Mouse (Mus musculus) intestine, embryonic 14.5 days (tissue): ENCODE measurements around the gene Olfr9. TPM values are rescaled to one million over a fixed set of nuclear protein-coding genes. Genes with fewer than 3 reads are reported as not detected.

Source experiments
- ATAC-seq: fragments of 200-750 bp; cut with Nextera tagmentation; replicated peaks from 2 replicates; pipeline ENCODE4 v1.8.0; 2017; ENCODE audit warnings: low read depth, moderate number of reproducible peaks, moderate TSS enrichment, moderate library complexity; ENCODE audit not compliant: low FRiP score, low TSS enrichment
- DNase-seq: peaks from one replicate; pipeline ENCODE4 v3.0.0-alpha.2; 2018; ENCODE audit warnings: low spot score
- H3K27ac ChIP-seq: fragments of 300-500 bp; sonication (generic); 2 replicates; pipeline ENCODE4 v1.5.1; 2014; ENCODE audit warnings: low read depth, mild to moderate bottlenecking, control low read depth
- H3K27me3 ChIP-seq: fragments of 300-500 bp; sonication (generic); replicated peaks from 2 replicates; pipeline ENCODE4 v1.6.1; 2014; ENCODE audit warnings: low read length, control low read depth; ENCODE audit not compliant: control insufficient read depth, insufficient read depth
- H3K36me3 ChIP-seq: fragments of 300-500 bp; sonication (generic); 2 replicates; pipeline ENCODE4 v1.6.1; 2014; ENCODE audit warnings: low read length, control low read depth; ENCODE audit not compliant: control insufficient read depth, insufficient read depth
- H3K4me1 ChIP-seq: fragments of 300-500 bp; sonication (generic); replicated peaks from 2 replicates; pipeline ENCODE4 v1.6.1; 2014; ENCODE audit warnings: low read length, control low read depth, mixed read lengths; ENCODE audit not compliant: control insufficient read depth, insufficient read depth
- H3K4me2 ChIP-seq: fragments of 300-500 bp; sonication (generic); 2 replicates; pipeline ENCODE4 v1.6.1; 2014; ENCODE audit warnings: low read length
- H3K4me3 ChIP-seq: fragments of 300-500 bp; sonication (generic); 2 replicates; pipeline ENCODE4 v1.5.1; 2014; ENCODE audit warnings: low read depth, low read length, control low read depth, mixed read lengths
- H3K9ac ChIP-seq: fragments of 300-500 bp; sonication (generic); 2 replicates; pipeline ENCODE4 v1.6.1; 2014; ENCODE audit warnings: mild to moderate bottlenecking, low read length
- H3K9me3 ChIP-seq: fragments of 300-500 bp; sonication (generic); 2 replicates; pipeline ENCODE4 v1.6.1; 2016; ENCODE audit warnings: low read length, control low read depth; ENCODE audit not compliant: control insufficient read depth
- WGBS: fragments of 180-500 bp; shearing (Covaris S2); extraction: QIAGEN DNeasy Blood & Tissue Kit; methylation state at CpG from one replicate; pipeline ENCODE4 v1.1.7; 2014; 5-methylcytosine and 5-hydroxymethylcytosine counted together
- polyA plus RNA-seq: library from polyadenylated mRNA; unstranded; fragments of >200 nt; fragmentation: Nextera tagmentation; extraction: Ambion mirVana; gene quantifications from 2 replicates; pipeline ENCODE4 v1.2.1, GENCODE M21; 2014

Gene Olfr9
- polyA plus RNA-seq, 1 experiment from 2014 or later: not detected

DNA sequence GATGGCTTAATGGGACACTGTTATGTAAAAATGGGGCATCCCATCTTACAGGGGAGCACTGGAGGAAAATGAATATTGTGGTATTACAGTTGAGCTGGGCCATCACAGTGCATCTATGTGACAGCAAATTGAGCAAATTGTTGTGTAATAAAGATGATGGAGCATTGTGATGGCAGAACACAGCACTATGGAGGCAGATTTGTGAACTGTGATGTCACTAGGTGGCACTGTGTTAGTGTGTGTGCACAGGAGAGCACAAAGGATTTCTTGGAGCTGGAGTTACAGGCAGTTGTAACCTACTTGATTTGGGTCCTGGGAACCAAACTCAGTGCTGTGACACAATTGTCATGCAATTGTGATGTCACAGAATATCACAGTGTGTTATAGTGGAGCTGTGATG, 34.1 kb downstream of the Olfr9 start:
- Histone ChIP-seq H3K4me3 (no peak overlapping the region), H3K36me3 (no peaks in the 10 kb centered on the region), H3K4me1 (no peaks in the 10 kb centered on the region), H3K27ac (no peak overlapping the region), H3K9me3 (no peaks in the 10 kb centered on the region), H3K4me2 (no peak overlapping the region), H3K9ac (no peak overlapping the region), H3K27me3 (no peaks in the 10 kb centered on the region)
- ATAC-seq (no peak), DNase-seq (no peak)

DNA sequence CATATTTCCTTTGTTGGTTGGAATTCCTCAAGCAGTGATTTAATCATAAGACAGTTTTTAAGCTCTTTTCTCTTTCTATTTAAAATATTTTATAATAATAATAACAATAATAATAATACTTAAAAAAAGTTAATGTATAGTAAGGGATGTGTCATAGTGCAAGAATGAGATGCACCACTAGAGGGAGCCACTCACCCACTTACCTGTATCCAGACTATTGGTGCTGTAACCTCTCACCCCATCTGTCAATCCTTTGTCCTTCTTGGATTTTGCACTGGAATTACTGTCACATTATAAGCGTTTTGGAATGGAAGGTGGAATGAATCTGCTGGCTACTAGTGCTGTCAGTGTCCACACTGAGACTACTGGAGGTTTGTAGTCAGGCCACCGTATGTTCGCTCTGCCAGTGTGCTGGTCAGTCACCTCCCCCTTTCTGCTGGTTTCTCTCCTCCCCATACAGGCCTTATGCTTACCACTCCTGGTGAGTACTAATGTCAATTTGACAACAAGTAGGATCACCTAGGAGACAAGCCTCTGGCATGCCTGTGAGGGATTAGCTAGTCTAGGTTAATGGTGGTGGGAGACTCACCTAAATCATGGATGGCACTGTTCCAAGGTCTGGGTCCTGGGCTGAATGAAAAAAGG, 36.9 kb downstream of the Olfr9 start:
- peak; percentile 79; the same call in 1 of the 2 replicates for ATAC-seq
- Histone ChIP-seq H3K27ac (no peak overlapping the region), H3K4me3 (no peak overlapping the region), H3K9ac (no peak overlapping the region), H3K9me3 (no peaks in the 10 kb centered on the region), H3K4me2 (no peak overlapping the region), H3K36me3 (no peaks in the 10 kb centered on the region), H3K27me3 (no peaks in the 10 kb centered on the region), H3K4me1 (no peaks in the 10 kb centered on the region)
- peak; percentile 66 for DNase-seq
- WGBS: 64% methylated on average over 3 of the region's 3 CpGs

DNA sequence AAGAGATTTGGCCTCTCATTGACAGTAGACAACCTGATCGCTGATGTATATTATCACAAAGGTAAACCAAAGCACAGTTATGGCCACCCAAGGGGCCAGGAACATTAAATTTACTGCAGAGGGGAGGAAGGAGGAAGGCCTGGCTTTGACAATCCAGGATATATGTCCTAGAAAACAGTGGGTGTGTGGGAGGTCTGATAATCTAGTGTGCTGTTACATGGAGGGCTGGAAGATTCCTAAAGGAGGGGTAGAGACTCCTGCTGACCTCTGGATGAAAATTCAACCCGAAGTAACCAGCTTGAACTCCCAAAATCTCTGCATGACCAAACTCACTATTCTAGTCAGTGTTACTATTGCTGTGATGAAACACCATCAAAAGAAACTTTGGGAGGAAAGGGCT, 39.1 kb downstream of the Olfr9 start:
- DNase-seq (no peak), ATAC-seq (no peak)
- Histone ChIP-seq H3K27me3 (no peaks in the 10 kb centered on the region), H3K4me3 (no peak overlapping the region), H3K9me3 (no peaks in the 10 kb centered on the region), H3K9ac (no peak overlapping the region), H3K27ac (no peak overlapping the region), H3K36me3 (no peaks in the 10 kb centered on the region), H3K4me2 (no peak overlapping the region), H3K4me1 (no peaks in the 10 kb centered on the region)
- 68% methylated on average over 2 of the region's 2 CpGs for WGBS

GRCm38 (mm10) chr10:129039796-129040195, 50.6 kb downstream of the Olfr9 start, which contains the start of gene Olfr764-ps1:
Olfr764-ps1 (minus strand) TSS chr10:129039896.
- H3K27me3 ChIP-seq: no peaks in the 10 kb centered on the region
- WGBS: 78% methylated on average over 3 of the region's 3 CpGs
- no peak within 1 kb of the TSS for H3K4me2 ChIP-seq
- no peak within 1 kb of the TSS for H3K9ac ChIP-seq
- H3K9me3 ChIP-seq: no peaks in the 10 kb centered on the region
- no peaks in the 10 kb centered on the region for H3K36me3 ChIP-seq
- H3K27ac ChIP-seq: no peak within 1 kb of the TSS
- no peak for ATAC-seq
- no peak for DNase-seq
- no peaks in the 10 kb centered on the region for H3K4me1 ChIP-seq
- no peak within 1 kb of the TSS for H3K4me3 ChIP-seq

Other genes starting within 250 kb of the Olfr9 start
- 5.9 and 7.7 TPM in 2 replicates for gene Dgka, start 244.6 kb upstream of the Olfr9 start, polyA plus RNA-seq
- 34.2 and 38.5 TPM in 2 replicates for gene Pym1, start 241.5 kb upstream of the Olfr9 start, polyA plus RNA-seq
- 0.43 and 0.72 TPM in 2 replicates for gene Mmp19, start 198.5 kb upstream of the Olfr9 start, polyA plus RNA-seq
- gene Dnajc14, start 185.4 kb upstream of the Olfr9 start, polyA plus RNA-seq: 35.5 and 37.7 TPM in 2 replicates
- gene Tmem198b, start 185.1 kb upstream of the Olfr9 start, polyA plus RNA-seq: 13.2 and 16.4 TPM in 2 replicates
- gene Sarnp, start 172.1 kb upstream of the Olfr9 start, polyA plus RNA-seq: 189 and 203 TPM in 2 replicates
- gene Ormdl2, start 167.8 kb upstream of the Olfr9 start, polyA plus RNA-seq: 86.0 and 88.0 TPM in 2 replicates
- 4.5 and 5.3 TPM in 2 replicates for gene Gdf11, start 97.7 kb upstream of the Olfr9 start, polyA plus RNA-seq
- gene Cd63, start 88.4 kb upstream of the Olfr9 start, polyA plus RNA-seq: 558 and 572 TPM in 2 replicates
- gene Rdh5, start 66.5 kb upstream of the Olfr9 start, polyA plus RNA-seq: 8.9 and 11.5 TPM in 2 replicates
- 218 and 228 TPM in 2 replicates for gene Bloc1s1, start 65.4 kb upstream of the Olfr9 start, polyA plus RNA-seq
- gene Itga7, start 55.6 kb upstream of the Olfr9 start, polyA plus RNA-seq: 2.1 and 2.3 TPM in 2 replicates
- gene Mettl7b, start 28.4 kb upstream of the Olfr9 start, polyA plus RNA-seq: 1.2 and 2.4 TPM in 2 replicates
- gene Olfr763, start 21.4 kb downstream of the Olfr9 start, polyA plus RNA-seq: not detected in 2 replicates
- not detected in 2 replicates for gene Olfr764-ps1, start 50.5 kb downstream of the Olfr9 start, polyA plus RNA-seq
- not detected in 2 replicates for gene Olfr765, start 60.6 kb downstream of the Olfr9 start, polyA plus RNA-seq
- not detected in 2 replicates for gene Olfr766-ps1, start 79.5 kb downstream of the Olfr9 start, polyA plus RNA-seq
- not detected in 2 replicates for gene Olfr767, start 93.5 kb downstream of the Olfr9 start, polyA plus RNA-seq
- gene Olfr768, start 109.9 kb downstream of the Olfr9 start, polyA plus RNA-seq: not detected in 2 replicates
- gene Olfr769, start 128.4 kb downstream of the Olfr9 start, polyA plus RNA-seq: not detected in 2 replicates
- gene Olfr770, start 149.6 kb downstream of the Olfr9 start, polyA plus RNA-seq: not detected in 2 replicates
- not detected in 2 replicates for gene Olfr771, start 175.3 kb downstream of the Olfr9 start, polyA plus RNA-seq
- gene Olfr772, start 188.5 kb downstream of the Olfr9 start, polyA plus RNA-seq: not detected in 2 replicates
- gene Olfr773, start 198.0 kb downstream of the Olfr9 start, polyA plus RNA-seq: not detected in 2 replicates
- gene Olfr774, start 246.8 kb downstream of the Olfr9 start, polyA plus RNA-seq: not detected in 2 replicates